Mouse (Mus musculus) intestine, embryonic 15.5 days (tissue): ENCODE results near the gene Plcb2. TPM values are rescaled to one million over a fixed set of nuclear protein-coding genes. Genes with fewer than 3 reads are reported as not detected.

Experiments
- ATAC-seq: fragments of 200-750 bp; cut with Nextera tagmentation; 2 replicates; pipeline ENCODE4 v1.8.0; 2017; ENCODE audit warnings: moderate TSS enrichment, moderate library complexity
- H3K27ac ChIP-seq: fragments of 300-500 bp; sonication (generic); 2 replicates; pipeline ENCODE4 v1.5.1; 2015; ENCODE audit warnings: mild to moderate bottlenecking, inconsistent platforms
- H3K27me3 ChIP-seq: fragments of 300-500 bp; sonication (generic); replicated peaks from 2 replicates; pipeline ENCODE4 v1.6.1; 2015; ENCODE audit warnings: inconsistent platforms
- H3K36me3 ChIP-seq: fragments of 300-500 bp; sonication (generic); 2 replicates; pipeline ENCODE4 v1.6.1; 2015; ENCODE audit warnings: inconsistent platforms
- H3K4me1 ChIP-seq: fragments of 300-500 bp; sonication (generic); replicated peaks from 2 replicates; pipeline ENCODE4 v1.6.1; 2015; ENCODE audit warnings: inconsistent platforms
- H3K4me2 ChIP-seq: fragments of 300-500 bp; sonication (generic); replicated peaks from 2 replicates; pipeline ENCODE4 v1.6.1; 2015; ENCODE audit warnings: mild to moderate bottlenecking, inconsistent platforms
- H3K4me3 ChIP-seq: fragments of 300-500 bp; sonication (generic); replicated peaks from 2 replicates; pipeline ENCODE4 v1.5.1; 2015; ENCODE audit warnings: inconsistent platforms
- H3K9ac ChIP-seq: fragments of 300-500 bp; sonication (generic); 2 replicates; pipeline ENCODE4 v1.6.1; 2015; ENCODE audit warnings: inconsistent platforms
- H3K9me3 ChIP-seq: fragments of 300-500 bp; sonication (generic); 2 replicates; pipeline ENCODE4 v1.6.1; 2016; ENCODE audit warnings: inconsistent platforms
- WGBS: fragments of 180-500 bp; shearing (Covaris S2); methylation state at CpG from one replicate; pipeline ENCODE4 v1.1.7; 2015; 5-methylcytosine and 5-hydroxymethylcytosine counted together
- polyA plus RNA-seq: library from polyadenylated mRNA; unstranded; fragments of >200 nt; fragmentation: Nextera tagmentation; extraction: Ambion mirVana; gene quantifications from 2 replicates; pipeline ENCODE4 v1.2.1, GENCODE M21; 2015

Plcb2 gene
- polyA plus RNA-seq, 1 experiment from 2014 or later = 1.2 TPM

DNA sequence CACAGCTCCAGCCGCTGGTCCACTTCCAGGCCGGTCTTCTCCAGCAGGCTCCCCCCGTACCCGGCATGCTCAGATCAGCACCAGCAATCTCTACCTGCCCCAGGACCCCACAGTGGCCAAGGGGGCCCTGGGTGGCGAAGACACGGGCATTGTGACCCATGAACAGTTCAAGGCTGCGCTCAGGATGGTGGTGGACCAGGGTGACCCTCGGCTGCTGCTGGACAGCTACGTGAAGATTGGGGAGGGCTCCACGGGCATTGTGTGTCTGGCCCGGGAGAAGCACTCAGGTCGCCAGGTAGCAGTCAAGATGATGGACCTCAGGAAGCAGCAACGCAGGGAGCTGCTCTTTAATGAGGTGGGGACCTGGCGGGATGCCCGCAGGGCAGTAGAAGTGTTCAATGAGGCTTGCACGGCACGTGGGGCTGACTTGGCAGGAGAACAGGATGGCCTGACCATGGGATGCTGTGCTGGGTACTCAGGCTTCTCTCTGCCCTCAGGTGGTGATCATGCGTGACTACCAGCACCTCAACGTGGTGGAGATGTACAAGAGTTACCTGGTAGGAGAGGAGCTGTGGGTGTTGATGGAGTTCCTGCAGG lies 34.8 kb downstream of the Plcb2 start:
- H3K9me3 ChIP-seq = no peaks in the 10 kb centered on the region
- no peak for ATAC-seq
- no peaks in the 10 kb centered on the region for H3K36me3 ChIP-seq
- 80% methylated on average over 19 of the region's 19 CpGs for WGBS
- no peak overlapping the region for H3K27ac ChIP-seq
- no peaks in the 10 kb centered on the region for H3K27me3 ChIP-seq
- no peak overlapping the region for H3K9ac ChIP-seq
- H3K4me1 ChIP-seq = peaks cover 15% of the 10 kb centered on the region; the same call in 1 of the 2 replicates
- no peak overlapping the region for H3K4me3 ChIP-seq
- H3K4me2 ChIP-seq = no peak overlapping the region

- Histone ChIP-seq H3K4me1 (no peaks in the 10 kb centered on the region), H3K4me3 (no peak overlapping the region), H3K27ac (no peak overlapping the region), H3K36me3 (no peaks in the 10 kb centered on the region), H3K4me2 (no peak overlapping the region), H3K27me3 (no peaks in the 10 kb centered on the region), H3K9me3 (no peaks in the 10 kb centered on the region), H3K9ac (no peak overlapping the region)
- no peak for ATAC-seq
- 81% methylated on average over 10 of the region's 10 CpGs for WGBS
These were observed 38.4 kb downstream of the Plcb2 start for GRCm38 (mm10) chr2:118689875-118690274.

- 92% methylated on average over 3 of the region's 3 CpGs for WGBS
- H3K27ac ChIP-seq = no peak overlapping the region
- no peaks in the 10 kb centered on the region for H3K4me1 ChIP-seq
- no peak overlapping the region for H3K4me3 ChIP-seq
- ATAC-seq = no peak
- H3K9me3 ChIP-seq = no peaks in the 10 kb centered on the region
- no peak overlapping the region for H3K4me2 ChIP-seq
- no peaks in the 10 kb centered on the region for H3K27me3 ChIP-seq
- H3K9ac ChIP-seq = no peak overlapping the region
- H3K36me3 ChIP-seq = no peaks in the 10 kb centered on the region
These were observed 40.4 kb downstream of the Plcb2 start for GRCm38 (mm10) chr2:118687791-118688190.

DNA sequence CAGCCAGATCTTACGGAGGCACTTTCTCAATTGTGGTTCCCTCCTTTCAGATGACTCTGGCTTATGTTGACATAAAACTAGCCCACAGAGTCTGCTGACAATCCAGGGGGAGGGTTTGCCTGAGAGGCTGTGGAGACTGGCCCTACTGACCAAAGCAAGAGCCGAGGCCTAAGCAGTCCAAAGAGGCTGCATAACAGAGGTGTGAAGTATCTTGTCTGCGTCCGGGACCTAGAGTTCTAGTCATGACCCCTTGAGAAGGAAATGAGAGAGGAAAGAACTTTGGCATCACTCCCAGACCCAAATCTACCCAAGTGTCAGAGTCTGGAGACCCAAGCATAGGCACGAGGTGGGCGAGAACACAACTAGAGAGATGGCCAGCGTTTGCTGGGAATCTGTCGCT lies 41.5 kb downstream of the Plcb2 start:
- ATAC-seq = no peak
- no peak overlapping the region for H3K9ac ChIP-seq
- H3K27me3 ChIP-seq = no peaks in the 10 kb centered on the region
- H3K4me2 ChIP-seq = no peak overlapping the region
- H3K4me3 ChIP-seq = no peak overlapping the region
- no peaks in the 10 kb centered on the region for H3K4me1 ChIP-seq
- no peaks in the 10 kb centered on the region for H3K9me3 ChIP-seq
- no peak overlapping the region for H3K27ac ChIP-seq
- 59% methylated on average over 8 of the region's 8 CpGs for WGBS
- H3K36me3 ChIP-seq = no peaks in the 10 kb centered on the region

DNA sequence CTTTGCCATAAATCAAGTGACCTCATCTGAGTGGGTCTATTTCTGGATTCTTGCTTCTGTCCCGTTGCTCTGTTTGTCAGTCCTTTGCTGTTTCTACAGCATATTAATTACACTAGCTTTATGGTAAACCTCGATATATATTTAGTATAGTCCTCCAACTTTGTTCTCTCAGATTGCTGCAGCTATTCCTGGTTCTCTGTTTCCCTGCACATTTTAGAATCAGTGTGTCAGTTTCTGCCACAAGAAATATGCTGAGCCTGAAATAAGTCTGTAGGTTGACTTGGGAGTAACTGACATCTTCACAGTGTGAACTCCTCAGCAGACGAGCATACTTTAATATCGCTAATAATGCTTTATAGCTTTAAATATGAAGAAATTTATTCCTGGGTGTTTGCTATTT lies 43.1 kb downstream of the Plcb2 start:
- Histone ChIP-seq H3K27ac (no peak overlapping the region), H3K27me3 (no peaks in the 10 kb centered on the region), H3K9ac (no peak overlapping the region), H3K9me3 (no peaks in the 10 kb centered on the region), H3K4me2 (no peak overlapping the region), H3K36me3 (no peaks in the 10 kb centered on the region), H3K4me1 (no peaks in the 10 kb centered on the region), H3K4me3 (no peak overlapping the region)
- no peak for ATAC-seq
- WGBS = 79% methylated on average over 4 of the region's 4 CpGs

GRCm38 (mm10) chr2:118682544-118683260 lies 45.5 kb downstream of the Plcb2 start:
- Histone ChIP-seq H3K9ac (no peak overlapping the region), H3K27me3 (peaks cover 7% of the 10 kb centered on the region), H3K4me1 (peaks cover under 1% of the 10 kb centered on the region), H3K9me3 (no peaks in the 10 kb centered on the region), H3K4me3 (no peak overlapping the region), H3K36me3 (no peaks in the 10 kb centered on the region), H3K27ac (no peak overlapping the region), H3K4me2 (no peak overlapping the region)
- WGBS = 53% methylated on average over 8 of the region's 8 CpGs
- ATAC-seq = no peak

DNA sequence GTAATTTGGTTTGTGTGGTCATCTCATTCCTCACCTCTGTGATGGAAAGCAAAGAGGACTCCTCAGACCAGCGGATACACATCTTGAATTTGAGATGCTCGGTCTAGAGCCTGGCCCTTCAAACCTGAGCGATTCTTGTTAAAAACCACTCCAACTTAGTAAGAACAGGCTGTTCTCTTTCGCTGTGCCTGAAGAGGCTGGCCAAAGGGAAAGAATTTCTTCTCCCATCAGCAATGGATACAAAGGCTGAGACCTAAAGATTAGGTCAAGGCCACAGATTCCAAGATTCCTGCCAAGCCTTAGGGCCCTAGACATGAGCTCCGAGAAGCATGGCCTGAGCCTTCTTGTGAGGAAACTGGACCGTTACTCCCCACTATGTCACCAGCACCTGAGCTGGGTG lies 47.3 kb downstream of the Plcb2 start:
- Histone ChIP-seq H3K4me1 (peaks cover 11% of the 10 kb centered on the region), H3K4me3 (no peak overlapping the region), H3K9me3 (no peaks in the 10 kb centered on the region), H3K27me3 (peaks cover 24% of the 10 kb centered on the region), H3K36me3 (no peaks in the 10 kb centered on the region), H3K9ac (no peak overlapping the region), H3K27ac (no peak overlapping the region), H3K4me2 (no peak overlapping the region)
- WGBS = 92% methylated on average over 6 of the region's 6 CpGs
- no peak for ATAC-seq

GRCm38 (mm10) chr2:118679577-118679976 lies 48.7 kb downstream of the Plcb2 start:
- Histone ChIP-seq H3K27ac (no peak overlapping the region), H3K27me3 (peaks cover 35% of the 10 kb centered on the region), H3K4me2 (no peak overlapping the region), H3K4me3 (no peak overlapping the region), H3K9ac (no peak overlapping the region), H3K36me3 (no peaks in the 10 kb centered on the region), H3K9me3 (no peaks in the 10 kb centered on the region), H3K4me1 (peaks cover 11% of the 10 kb centered on the region)
- 70% methylated on average over 3 of the region's 3 CpGs for WGBS
- ATAC-seq = no peak

DNA sequence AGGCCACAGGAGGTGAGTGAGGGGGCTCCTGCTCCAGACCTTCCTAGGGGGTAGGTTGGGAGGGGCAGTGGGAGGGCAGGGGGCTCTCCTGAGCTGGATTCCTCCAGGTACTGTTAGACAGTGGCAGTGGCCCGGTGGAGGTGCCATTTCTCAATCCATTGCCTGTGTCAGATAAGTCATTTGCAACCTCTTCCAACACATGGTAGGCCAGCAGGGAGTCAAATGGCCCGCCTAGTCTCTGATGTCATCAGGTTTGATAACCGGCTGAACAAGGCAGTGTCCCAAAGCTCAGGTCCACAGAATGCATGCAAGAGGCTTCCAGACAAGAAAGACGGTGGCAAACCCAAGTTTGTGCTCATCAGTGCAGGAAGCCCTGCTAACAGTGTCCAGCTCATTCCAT lies 50.4 kb downstream of the Plcb2 start:
- Histone ChIP-seq H3K27me3 (peaks cover 42% of the 10 kb centered on the region), H3K27ac (no peak overlapping the region), H3K4me3 (peak overlapping the region; percentile 56), H3K36me3 (no peaks in the 10 kb centered on the region), H3K4me2 (peak overlapping the region; percentile 96), H3K9ac (peak overlapping the region; percentile 60; the same call in 1 of the 2 replicates), H3K4me1 (peaks cover 11% of the 10 kb centered on the region), H3K9me3 (no peaks in the 10 kb centered on the region)
- ATAC-seq = peak; percentile 71
- 23% methylated on average over 4 of the region's 4 CpGs for WGBS

GRCm38 (mm10) chr2:118676839-118677741 lies 51.1 kb downstream of the Plcb2 start:
- peaks cover 42% of the 10 kb centered on the region for H3K27me3 ChIP-seq
- peak; percentile 86 for ATAC-seq
- H3K4me1 ChIP-seq = peaks cover 11% of the 10 kb centered on the region
- H3K9ac ChIP-seq = peak overlapping the region; percentile 60
- peak overlapping the region; percentile 56 for H3K4me3 ChIP-seq
- no peaks in the 10 kb centered on the region for H3K9me3 ChIP-seq
- under 1% methylated on average over 89 of the region's 89 CpGs for WGBS
- H3K36me3 ChIP-seq = no peaks in the 10 kb centered on the region
- no peak overlapping the region for H3K27ac ChIP-seq
- H3K4me2 ChIP-seq = peak overlapping the region; percentile 96

GRCm38 (mm10) chr2:118674500-118674899 lies 53.7 kb downstream of the Plcb2 start:
- no peaks in the 10 kb centered on the region for H3K36me3 ChIP-seq
- 31% methylated on average over 7 of the region's 7 CpGs for WGBS
- peaks cover 42% of the 10 kb centered on the region for H3K27me3 ChIP-seq
- H3K4me2 ChIP-seq = no peak overlapping the region
- H3K27ac ChIP-seq = no peak overlapping the region
- peaks cover 11% of the 10 kb centered on the region for H3K4me1 ChIP-seq
- no peak overlapping the region for H3K4me3 ChIP-seq
- no peak for ATAC-seq
- H3K9me3 ChIP-seq = no peaks in the 10 kb centered on the region
- H3K9ac ChIP-seq = no peak overlapping the region

DNA sequence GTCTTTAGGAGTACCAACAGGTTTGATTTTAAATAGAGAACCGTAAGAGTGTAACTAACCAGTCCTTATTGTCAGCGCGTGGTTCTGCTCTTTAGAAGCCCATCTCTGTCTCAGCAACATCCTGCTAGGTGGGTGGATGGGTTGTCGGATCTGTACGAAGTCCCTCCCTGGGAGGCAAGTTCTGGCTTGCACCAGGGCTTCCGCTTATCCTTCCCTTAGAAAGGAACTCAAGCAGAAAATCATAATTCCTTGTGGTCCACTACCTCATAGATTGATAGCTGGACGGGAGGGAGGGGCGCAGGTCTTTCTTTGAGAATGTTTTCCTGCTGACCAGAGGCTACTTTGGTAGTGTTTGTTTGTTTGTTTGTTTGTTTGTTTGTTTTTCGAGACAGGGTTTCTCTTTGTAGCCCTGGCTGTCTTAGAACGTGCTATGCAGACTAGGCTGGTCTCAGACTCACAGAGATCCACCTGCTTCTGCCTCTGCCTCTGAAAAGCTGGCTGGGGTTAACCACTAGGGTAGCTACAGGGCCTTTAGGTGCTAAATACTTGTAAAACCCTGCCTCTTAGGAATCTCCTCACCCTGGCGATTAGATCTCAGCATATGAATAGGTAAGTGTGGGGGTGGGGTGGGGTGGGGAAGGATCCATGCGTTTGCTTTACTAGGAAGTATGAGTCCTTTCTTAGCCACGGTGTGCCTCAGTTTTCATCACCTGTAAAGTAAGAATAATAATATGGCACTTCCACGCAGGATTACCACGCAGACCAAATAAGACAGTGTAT lies 54.4 kb downstream of the Plcb2 start:
- WGBS = 37% methylated on average over 15 of the region's 15 CpGs
- no peak for ATAC-seq
- peaks cover 38% of the 10 kb centered on the region for H3K27me3 ChIP-seq
- no peak overlapping the region for H3K4me2 ChIP-seq
- H3K36me3 ChIP-seq = no peaks in the 10 kb centered on the region
- H3K27ac ChIP-seq = no peak overlapping the region
- H3K4me3 ChIP-seq = no peak overlapping the region
- no peaks in the 10 kb centered on the region for H3K9me3 ChIP-seq
- H3K9ac ChIP-seq = no peak overlapping the region
- peaks cover 11% of the 10 kb centered on the region for H3K4me1 ChIP-seq
